Mouse (Mus musculus) brain, embryonic 14.5 days (tissue): ENCODE measurements around the gene Dcaf11.

ENCODE experiments used
- CTCF ChIP-seq: fragments of 200-500 bp; IDR thresholded peaks from 2 replicates; pipeline ENCODE4 v1.5.1; 2012; ENCODE audit warnings: inconsistent platforms, mild to moderate bottlenecking, moderate library complexity, borderline replicate concordance; ENCODE audit not compliant: insufficient read depth, insufficient read length; ENCODE audit errors: extremely low read depth
- POLR2A ChIP-seq: fragments of 200-500 bp; IDR thresholded peaks from 2 replicates; pipeline ENCODE4 v1.6.1; 2012; ENCODE audit warnings: mild to moderate bottlenecking, inconsistent platforms, borderline replicate concordance; ENCODE audit not compliant: poor library complexity, insufficient read depth, insufficient read length, severe bottlenecking; ENCODE audit errors: extremely low read depth

DNA sequence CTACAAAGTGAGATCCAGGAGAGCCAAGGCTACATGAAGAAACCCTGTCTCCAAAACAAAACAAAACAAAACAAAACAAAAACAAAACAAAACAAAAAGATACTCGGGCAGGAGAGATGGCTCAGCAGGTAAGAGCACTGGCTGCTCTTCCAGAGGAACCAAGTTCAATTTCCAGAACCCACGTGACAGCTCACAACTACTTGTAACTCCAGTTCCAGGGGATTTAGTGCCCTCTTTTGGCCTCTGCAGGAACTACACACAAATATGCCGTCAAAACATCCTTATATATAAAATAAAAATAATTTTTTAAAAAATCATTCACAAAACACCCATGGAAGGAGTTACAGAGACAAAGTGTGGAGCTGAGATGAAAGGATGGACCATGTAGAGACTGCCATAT, 31.9 kb upstream of the Dcaf11 start:
- TF ChIP-seq CTCF (peak; percentile 48; the same call in 1 of the 2 replicates), POLR2A (no peak)
